Mouse (Mus musculus) heart, adult 2 months (tissue): ENCODE measurements at regions not wholly inside any gene's neighbourhood (a gene's known extent, or its start where the extent isn't known, plus 50 kb on each side); places are given as distances from the start of the nearest gene placed in this dataset.

Experiments
- DNase-seq, 2 experiments: peaks; one replicate each; pipeline ENCODE4 v3.0.0; 2021
- H3K27ac ChIP-seq: fragments of 200-600 bp; 2 replicates; pipeline ENCODE4 v1.8.1; 2022
- H3K27me3 ChIP-seq: fragments of 200-500 bp; 2 replicates; pipeline ENCODE4 v1.6.1; 2012; ENCODE audit warnings: mild to moderate bottlenecking, low read length, inconsistent platforms, mixed read lengths; ENCODE audit not compliant: control insufficient read depth, insufficient read depth
- H3K36me3 ChIP-seq: fragments of 200-500 bp; 2 replicates; pipeline ENCODE4 v1.6.1; 2012; ENCODE audit warnings: low read length, inconsistent platforms; ENCODE audit not compliant: control insufficient read depth, insufficient read depth
- H3K4me1 ChIP-seq: fragments of 200-500 bp; 2 replicates; pipeline ENCODE4 v1.6.1; 2011; ENCODE audit warnings: low read length; ENCODE audit not compliant: control insufficient read depth, insufficient read depth
- H3K4me3 ChIP-seq: fragments of 200-600 bp; 2 replicates; pipeline ENCODE4 v1.8.1; 2022
- H3K79me2 ChIP-seq: fragments of 200-500 bp; replicated peaks from 2 replicates; pipeline ENCODE4 v1.6.1; 2012; ENCODE audit warnings: mild to moderate bottlenecking, inconsistent platforms, low read length, moderate library complexity, mixed read lengths; ENCODE audit not compliant: control insufficient read depth, insufficient read depth
- H3K9ac ChIP-seq: fragments of 200-500 bp; 2 replicates; pipeline ENCODE4 v1.6.1; 2012; ENCODE audit warnings: low read depth, mild to moderate bottlenecking, control low read depth, inconsistent platforms, low read length, mixed read lengths
- CTCF ChIP-seq: fragments of 200-600 bp; IDR thresholded peaks from 2 replicates; pipeline ENCODE4 v1.8.1; 2022; ENCODE audit warnings: antibody characterized with exemption, mild to moderate bottlenecking, moderate library complexity
- EP300 ChIP-seq: fragments of 200-500 bp; IDR thresholded peaks from 2 replicates; pipeline ENCODE4 v1.6.1; 2011; ENCODE audit warnings: low read depth, low read length, control low read depth; ENCODE audit not compliant: insufficient read depth
- POLR2A ChIP-seq: fragments of 200-500 bp; IDR thresholded peaks from 2 replicates; pipeline ENCODE4 v1.6.1; 2011; ENCODE audit warnings: mild to moderate bottlenecking, low read depth, low read length, control low read depth; ENCODE audit not compliant: insufficient read depth
- WGBS: fragments of 180-500 bp; shearing (Covaris S2); methylation state at CpG from one replicate; pipeline ENCODE4 v1.1.7; 2018; 5-methylcytosine and 5-hydroxymethylcytosine counted together
- intact Hi-C: fragments of 180-260 bp; cut with DNase I; formaldehyde crosslinking; loops from one replicate; pipeline ENCODE4 v1.15.1; 2025

DNA sequence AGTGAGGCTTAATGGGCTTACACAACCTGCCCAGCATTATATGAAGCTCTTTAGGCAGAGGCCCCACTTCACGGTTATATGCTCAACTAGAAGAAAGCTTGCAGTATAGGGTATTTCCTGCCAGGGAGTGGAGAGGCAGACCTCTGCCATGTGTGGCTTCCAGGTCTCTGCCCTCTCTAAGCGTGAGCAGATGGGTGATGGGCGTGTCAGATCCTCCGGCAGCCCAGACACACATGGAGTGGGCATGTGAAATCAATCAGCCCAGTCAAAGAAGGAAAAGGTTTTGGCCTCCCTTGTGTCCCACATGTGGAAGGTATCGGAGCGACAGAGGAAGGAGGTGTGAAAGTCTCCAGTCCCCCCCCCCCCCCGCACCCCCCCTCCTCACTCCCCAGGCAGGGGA is 102.3 kb upstream of the Runx1 start:
- Histone ChIP-seq H3K4me1 (no peaks in the 10 kb centered on the region), H3K79me2 (no peaks in the 10 kb centered on the region), H3K9ac (no peak overlapping the region), H3K4me3 (no peak overlapping the region), H3K36me3 (no peaks in the 10 kb centered on the region), H3K27ac (no peak overlapping the region), H3K27me3 (no peaks in the 10 kb centered on the region)
- TF ChIP-seq POLR2A = no peak
- TF ChIP-seq CTCF = no peak
- TF ChIP-seq EP300 = no peak
- no peak for DNase-seq
- intact Hi-C loops = no loop called here
- 58% methylated on average over 7 of the region's 7 CpGs for WGBS

DNA sequence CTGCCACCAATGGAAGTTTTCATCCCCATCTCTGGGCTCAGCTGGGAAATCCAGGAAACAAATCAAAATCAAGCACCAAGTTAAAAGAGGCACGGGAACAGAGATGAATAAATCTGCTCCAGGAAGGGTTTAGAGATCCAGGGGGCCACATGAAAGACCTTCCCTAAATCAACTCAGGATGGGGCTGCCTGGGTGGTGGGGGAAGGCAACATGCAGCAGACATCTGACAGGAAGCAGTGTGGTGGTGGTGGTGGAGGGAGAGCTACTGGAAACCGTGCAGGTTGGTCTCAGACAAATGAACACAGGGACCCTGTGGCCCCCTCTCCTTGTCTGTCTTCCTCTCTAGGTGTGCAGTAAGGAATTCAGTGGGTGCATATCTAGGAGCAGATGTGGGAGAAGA is 101.7 kb upstream of the Runx1 start:
- H3K27me3 ChIP-seq = no peaks in the 10 kb centered on the region
- WGBS = 49% methylated on average over 2 of the region's 2 CpGs
- no peaks in the 10 kb centered on the region for H3K79me2 ChIP-seq
- H3K9ac ChIP-seq = no peak overlapping the region
- no peak overlapping the region for H3K4me3 ChIP-seq
- intact Hi-C loops = no loop called here
- TF ChIP-seq EP300 = no peak
- no peak for TF ChIP-seq POLR2A
- TF ChIP-seq CTCF = no peak
- no peak overlapping the region for H3K27ac ChIP-seq
- no peaks in the 10 kb centered on the region for H3K4me1 ChIP-seq
- DNase-seq = no peak
- H3K36me3 ChIP-seq = no peaks in the 10 kb centered on the region

- Histone ChIP-seq H3K4me1 (no peaks in the 10 kb centered on the region), H3K27me3 (no peaks in the 10 kb centered on the region), H3K36me3 (no peaks in the 10 kb centered on the region), H3K4me3 (no peak overlapping the region), H3K27ac (no peak overlapping the region), H3K9ac (no peak overlapping the region), H3K79me2 (no peaks in the 10 kb centered on the region)
- no peak for TF ChIP-seq POLR2A
- TF ChIP-seq CTCF = no peak
- no peak for TF ChIP-seq EP300
- DNase-seq = no peak
- intact Hi-C loops = no loop called here
- WGBS = 88% methylated on average over 5 of the region's 5 CpGs
Observed at GRCm38 (mm10) chr16:92926853-92927252, 100.9 kb upstream of the Runx1 start.

GRCm38 (mm10) chr16:92920947-92921346 is 95.0 kb upstream of the Runx1 start:
- no peak overlapping the region for H3K9ac ChIP-seq
- peaks cover 3% of the 10 kb centered on the region; the same call in 1 of the 2 replicates for H3K4me1 ChIP-seq
- H3K4me3 ChIP-seq = no peak overlapping the region
- no peaks in the 10 kb centered on the region for H3K79me2 ChIP-seq
- WGBS = 69% methylated on average over 4 of the region's 4 CpGs
- intact Hi-C loops = no loop called here
- no peaks in the 10 kb centered on the region for H3K27me3 ChIP-seq
- peaks cover 2% of the 10 kb centered on the region; the same call in 1 of the 2 replicates for H3K36me3 ChIP-seq
- H3K27ac ChIP-seq = no peak overlapping the region
- TF ChIP-seq EP300 (no peak), POLR2A (no peak), CTCF (no peak)
- no peak for DNase-seq

DNA sequence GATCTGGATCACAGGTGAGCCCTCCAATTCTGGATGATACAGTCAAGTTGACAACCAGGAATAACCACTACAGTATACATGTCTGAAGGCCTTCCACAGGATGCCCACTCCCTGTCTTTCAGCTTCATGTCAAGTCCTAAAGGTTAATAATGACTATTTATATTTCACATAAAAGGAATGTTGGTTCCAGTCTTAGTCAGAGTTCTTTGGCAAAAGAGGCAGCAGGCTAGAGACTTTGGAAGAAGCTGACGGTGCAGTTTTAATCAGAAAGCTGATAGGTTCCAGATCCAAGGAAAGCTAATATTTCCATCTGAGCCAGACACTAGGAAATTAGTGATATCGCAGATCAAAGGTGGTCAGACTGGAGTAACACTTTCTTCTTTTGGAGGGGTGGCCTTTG is 91.4 kb upstream of the Runx1 start:
- no peaks in the 10 kb centered on the region for H3K27me3 ChIP-seq
- WGBS = 77% methylated on average over 2 of the region's 2 CpGs

GRCm38 (mm10) chr16:92915651-92916050 is 89.7 kb upstream of the Runx1 start:
- Histone ChIP-seq H3K27ac (no peak overlapping the region), H3K9ac (no peak overlapping the region), H3K4me1 (peaks cover 3% of the 10 kb centered on the region; the same call in 1 of the 2 replicates), H3K36me3 (peaks cover 2% of the 10 kb centered on the region; the same call in 1 of the 2 replicates), H3K4me3 (no peak overlapping the region), H3K79me2 (no peaks in the 10 kb centered on the region), H3K27me3 (no peaks in the 10 kb centered on the region)
- WGBS = 67% methylated on average over 6 of the region's 6 CpGs
- intact Hi-C loops = no loop called here
- TF ChIP-seq EP300 = no peak
- TF ChIP-seq POLR2A = no peak
- TF ChIP-seq CTCF = no peak
- DNase-seq = no peak

More for the DNA sequence above, 91.4 kb upstream of the Runx1 start:
- no peak overlapping the region for H3K27ac ChIP-seq
- intact Hi-C loops = no loop called here
- H3K9ac ChIP-seq = no peak overlapping the region
- H3K36me3 ChIP-seq = peaks cover 2% of the 10 kb centered on the region; the same call in 1 of the 2 replicates
- no peak overlapping the region for H3K4me3 ChIP-seq
- no peaks in the 10 kb centered on the region for H3K79me2 ChIP-seq
- TF ChIP-seq POLR2A (no peak), CTCF (no peak), EP300 (no peak)
- peaks cover 3% of the 10 kb centered on the region; the same call in 1 of the 2 replicates for H3K4me1 ChIP-seq
- DNase-seq = no peak
